8 mouse cellular contexts compared by ENCODE assay signal in genomic region chr11:60115024-60115538, GRCm38 (mm10). TPM values are rescaled to one million over a fixed set of nuclear protein-coding genes. Genes with fewer than 3 reads are reported as not detected.
DNase-seq lines count a peak whose midpoint lies in the region; ATAC-seq lines count a peak whose summit lies in the region.

No protein-coding gene starts in this region.

- peak; percentile 98 for DNase-seq in adrenal gland, adult (ENCODE audit: inconsistent age in 2 of 2, low spot score in 1 of 2)
- DNase-seq in embryo, embryonic 10 days (ENCODE audit: low spot score) = peak; percentile 92
- peak; percentile 92 to 95 for DNase-seq in gastrocnemius, adult 8-10 months (ENCODE audit: low spot score in 2 of 2)
- peak; percentile 98 for DNase-seq in induced T-regulatory cell, adult 2 months (ENCODE audit: low read depth)
- peak; percentile 86 to 88 for DNase-seq in left cerebral cortex, postnatal 14 days (ENCODE audit: low spot score in 2 of 2)
- peak; percentile 83 for DNase-seq in right cerebral cortex, postnatal 14 days
- DNase-seq in urinary bladder, postnatal 36 days (ENCODE audit: low spot score in 2 of 2) = peak; percentile 92 to 95

- ATAC-seq in megakaryocyte-erythroid progenitor cell, adult 5-6 weeks (replicated peaks; ENCODE audit: low FRiP score, low TSS enrichment, poor library complexity, severe bottlenecking) = peak; percentile 91

- intact Hi-C loops in left cerebral cortex, postnatal 14 days (cut with DNase I) = no loop called here

RNA-seq across cellular contexts. Expression of gene Rai1, which starts 10.3 kb away (rescaled TPM):
- total RNA-seq in gastrocnemius, adult 8-10 months (2022) = 10 to 100 TPM; 18.0 to 25.7 (median 21.4) TPM
- total RNA-seq in left cerebral cortex, postnatal 14 days (2021) = 10 to 100 TPM; 58.8 to 60.5 TPM
- 55.9 and 58.6 TPM in 2 replicates for total RNA-seq in megakaryocyte-erythroid progenitor cell, adult 5-6 weeks (2014; fragmentation: Nextera tagmentation)
- 5.9 and 8.3 TPM in 2 replicates for total RNA-seq in megakaryocyte-erythroid progenitor cell, adult 5-6 weeks (2017)

Comparison
In these comparisons a context has a peak if more than half of its experiments do, and no peak if none do; other contexts are left out.
1. Peak in every context shown above with its lines: DNase-seq and ATAC-seq.